Mouse (Mus musculus): Measurements from ENCODE around the gene Nme8. TPM values are rescaled to one million over a fixed set of nuclear protein-coding genes. Genes with fewer than 3 reads are reported as not detected.

Gene Nme8
- polyA plus RNA-seq, 1 experiment from 2014 or later: not detected

DNA sequence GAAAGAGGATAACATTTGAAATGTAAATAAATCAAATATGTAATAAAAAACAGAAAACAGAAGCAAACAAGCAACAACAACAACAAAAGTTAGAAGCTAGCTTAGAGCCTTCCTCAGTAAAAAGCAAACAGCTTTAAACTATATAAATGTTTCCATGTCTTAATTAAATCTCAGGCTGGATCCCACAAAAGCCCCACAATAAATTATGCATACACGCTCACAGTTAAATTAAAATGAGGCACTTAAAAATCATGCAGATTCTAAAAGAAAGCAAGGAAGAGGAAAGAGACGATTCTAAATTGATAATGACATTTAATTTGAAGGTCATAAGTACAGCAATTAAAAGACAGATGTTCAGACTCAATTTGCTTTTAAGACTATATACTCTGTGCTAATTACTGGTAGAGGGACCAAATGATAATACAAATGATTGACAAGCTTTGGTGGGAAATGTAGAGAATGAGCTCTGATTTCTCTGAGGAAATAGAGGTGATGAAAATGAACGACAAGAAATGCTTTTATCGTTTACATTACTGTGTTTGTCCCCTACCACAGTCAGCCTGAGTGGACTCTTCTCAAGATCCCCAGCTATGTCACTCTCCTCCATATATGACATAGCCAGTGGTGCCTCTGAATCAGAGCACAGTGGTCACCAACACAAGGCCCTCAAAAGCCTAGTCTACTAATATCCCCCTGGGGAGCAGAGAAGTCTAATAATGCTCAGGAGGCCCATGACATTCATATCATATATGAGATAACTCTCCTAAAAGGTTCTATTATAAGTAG lies 29.0 kb downstream of the Nme8 start:
- no peaks in the 10 kb centered on the region for H3K4me1 ChIP-seq (ENCODE audit: control insufficient read depth, low read depth, low read length)
- 62% methylated on average over 4 of the region's 4 CpGs for WGBS (ENCODE audit: insufficient replicate concordance)

DNA sequence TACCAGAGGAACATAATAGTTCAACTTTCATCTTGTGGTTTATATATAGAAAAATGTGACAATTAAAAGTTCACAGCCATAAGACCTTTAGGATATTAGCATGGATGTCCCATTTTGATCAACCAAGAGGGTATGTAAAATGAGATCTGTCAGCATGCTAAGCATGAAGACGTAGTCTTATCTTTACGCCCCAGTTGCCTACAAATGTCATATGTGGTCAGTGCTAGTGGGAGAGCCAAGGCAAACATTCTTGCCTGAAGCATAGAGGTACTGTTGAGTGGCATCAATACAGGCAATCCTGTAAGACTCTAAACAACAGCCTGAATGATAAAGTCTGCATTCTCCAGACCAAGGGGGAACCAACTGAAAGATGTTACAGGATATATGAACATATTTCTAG lies 45.2 kb downstream of the Nme8 start:
- peaks cover 7% of the 10 kb centered on the region for H3K4me1 ChIP-seq (ENCODE audit: control insufficient read depth, low read depth, low read length)
- no peak overlapping the region for H3K4me3 ChIP-seq (ENCODE audit: low read depth, low read length)
- no peak overlapping the region for H3K4me2 ChIP-seq (ENCODE audit: low read depth, low read length)
- H3K9ac ChIP-seq (ENCODE audit: low read depth, low read length): no peak overlapping the region
- no peaks in the 10 kb centered on the region for H3K36me3 ChIP-seq (ENCODE audit: control insufficient read depth, insufficient read depth)
- no peaks in the 10 kb centered on the region for H3K27me3 ChIP-seq (ENCODE audit: control insufficient read depth, insufficient read depth, low read depth, low read length)
- no peaks in the 10 kb centered on the region for H3K9me3 ChIP-seq (replicated peaks; ENCODE audit: control insufficient read depth, low read length)
- WGBS (ENCODE audit: insufficient replicate concordance): 39% methylated on average over 2 of the region's 2 CpGs
- no peak overlapping the region for H3K27ac ChIP-seq (ENCODE audit: low read length)
- ATAC-seq (ENCODE audit: low read depth): peak; percentile 64

More for the DNA sequence above, 29.0 kb downstream of the Nme8 start:
- no peak overlapping the region for H3K4me2 ChIP-seq (ENCODE audit: low read depth, low read length)
- no peaks in the 10 kb centered on the region for H3K9me3 ChIP-seq (replicated peaks; ENCODE audit: control insufficient read depth, low read length)
- H3K36me3 ChIP-seq (ENCODE audit: control insufficient read depth, insufficient read depth): no peaks in the 10 kb centered on the region
- no peak overlapping the region for H3K4me3 ChIP-seq (ENCODE audit: low read depth, low read length)
- ATAC-seq (ENCODE audit: low read depth): no peak
- no peak overlapping the region for H3K9ac ChIP-seq (ENCODE audit: low read depth, low read length)
- no peak overlapping the region for H3K27ac ChIP-seq (ENCODE audit: low read length)
- H3K27me3 ChIP-seq (ENCODE audit: control insufficient read depth, insufficient read depth, low read depth, low read length): no peaks in the 10 kb centered on the region

DNA sequence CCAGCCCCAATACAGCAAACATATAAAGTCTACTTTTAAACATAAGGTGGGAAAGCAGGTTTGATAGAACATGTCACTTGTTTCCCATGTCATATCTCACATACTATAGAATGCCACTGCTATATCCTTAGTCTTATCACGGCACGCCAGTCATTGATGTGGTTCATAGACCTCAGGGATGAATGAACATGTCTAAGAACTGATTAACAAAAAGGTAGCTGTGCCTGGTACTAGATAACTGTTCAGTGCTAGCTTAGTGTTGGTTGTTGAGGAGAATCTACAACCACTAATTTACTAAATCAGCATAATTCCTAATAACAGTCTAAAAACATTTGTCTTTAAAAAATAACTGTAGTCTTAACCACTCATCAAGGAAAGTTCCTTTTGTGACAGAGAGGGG lies 47.8 kb downstream of the Nme8 start:
- H3K4me1 ChIP-seq (ENCODE audit: control insufficient read depth, low read depth, low read length): peaks cover 7% of the 10 kb centered on the region
- H3K9ac ChIP-seq (ENCODE audit: low read depth, low read length): no peak overlapping the region
- H3K4me3 ChIP-seq (ENCODE audit: low read depth, low read length): no peak overlapping the region
- ATAC-seq (ENCODE audit: low read depth): peak; percentile 97
- peak overlapping the region; percentile 48; the same call in 1 of the 2 replicates for H3K27ac ChIP-seq (ENCODE audit: low read length)
- no peaks in the 10 kb centered on the region for H3K9me3 ChIP-seq (replicated peaks; ENCODE audit: control insufficient read depth, low read length)
- H3K27me3 ChIP-seq (ENCODE audit: control insufficient read depth, insufficient read depth, low read depth, low read length): no peaks in the 10 kb centered on the region
- H3K4me2 ChIP-seq (ENCODE audit: low read depth, low read length): peak overlapping the region; percentile 30
- no peaks in the 10 kb centered on the region for H3K36me3 ChIP-seq (ENCODE audit: control insufficient read depth, insufficient read depth)
- 28% methylated on average over 2 of the region's 2 CpGs for WGBS (ENCODE audit: insufficient replicate concordance)

DNA sequence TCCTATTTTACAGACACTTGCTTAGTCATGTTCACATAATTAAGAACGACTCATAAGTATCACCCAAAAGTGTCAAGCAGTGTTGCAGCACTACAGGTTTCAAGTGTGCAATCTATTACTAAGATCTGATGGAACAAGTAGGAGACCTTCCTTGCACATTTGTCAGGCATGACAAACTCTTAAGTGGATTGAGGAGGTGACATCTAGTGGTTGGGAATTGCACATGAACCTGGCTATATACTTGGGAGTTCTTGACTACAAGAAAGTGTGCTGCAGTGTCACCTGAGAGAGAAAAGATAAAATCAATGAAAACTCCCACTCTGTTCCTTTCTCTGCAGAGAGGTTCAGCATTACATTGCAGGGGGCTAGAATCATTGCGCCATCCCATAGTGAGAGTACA lies 53.4 kb downstream of the Nme8 start:
- 52% methylated on average over 2 of the region's 2 CpGs for WGBS (ENCODE audit: insufficient replicate concordance)
- no peaks in the 10 kb centered on the region for H3K9me3 ChIP-seq (replicated peaks; ENCODE audit: control insufficient read depth, low read length)

DNA sequence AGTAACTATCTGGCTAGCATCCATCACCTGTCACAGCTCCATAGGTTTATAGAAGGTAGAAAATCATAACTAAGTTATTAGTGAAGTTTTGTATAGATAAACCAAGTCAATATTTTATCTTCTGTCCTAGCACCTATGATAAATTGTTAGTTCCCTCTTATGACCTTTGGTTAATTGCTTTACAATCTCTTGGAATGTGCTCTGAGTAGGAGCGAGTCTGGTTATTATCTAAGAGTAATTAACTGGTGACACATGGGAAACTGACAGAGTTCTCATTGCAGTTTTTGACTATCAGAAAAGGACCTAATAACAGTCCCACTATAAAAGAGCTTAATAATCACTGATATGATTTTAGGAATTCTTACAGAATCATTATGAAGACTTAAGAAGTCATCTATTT lies 54.1 kb downstream of the Nme8 start:
- Histone ChIP-seq H3K9me3 (replicated peaks; ENCODE audit: control insufficient read depth, low read length) (no peaks in the 10 kb centered on the region), H3K4me1 (ENCODE audit: control insufficient read depth, low read depth, low read length) (no peaks in the 10 kb centered on the region; the same call in 1 of the 2 replicates), H3K9ac (ENCODE audit: low read depth, low read length) (no peak overlapping the region), H3K4me2 (ENCODE audit: low read depth, low read length) (no peak overlapping the region), H3K4me3 (ENCODE audit: low read depth, low read length) (no peak overlapping the region), H3K27me3 (ENCODE audit: control insufficient read depth, insufficient read depth, low read depth, low read length) (no peaks in the 10 kb centered on the region; the same call in 1 of the 2 replicates), H3K36me3 (ENCODE audit: control insufficient read depth, insufficient read depth) (no peaks in the 10 kb centered on the region), H3K27ac (ENCODE audit: low read length) (no peak overlapping the region)
- no peak for ATAC-seq (ENCODE audit: low read depth)
- WGBS (ENCODE audit: insufficient replicate concordance): 44% methylated on average over 1 of the region's 1 CpGs

More for the DNA sequence above, 53.4 kb downstream of the Nme8 start:
- no peak overlapping the region for H3K4me3 ChIP-seq (ENCODE audit: low read depth, low read length)
- H3K27me3 ChIP-seq (ENCODE audit: control insufficient read depth, insufficient read depth, low read depth, low read length): no peaks in the 10 kb centered on the region; the same call in 1 of the 2 replicates
- ATAC-seq (ENCODE audit: low read depth): no peak
- H3K4me2 ChIP-seq (ENCODE audit: low read depth, low read length): no peak overlapping the region
- no peaks in the 10 kb centered on the region for H3K36me3 ChIP-seq (ENCODE audit: control insufficient read depth, insufficient read depth)
- H3K4me1 ChIP-seq (ENCODE audit: control insufficient read depth, low read depth, low read length): peaks cover 3% of the 10 kb centered on the region
- no peak overlapping the region for H3K9ac ChIP-seq (ENCODE audit: low read depth, low read length)
- no peak overlapping the region for H3K27ac ChIP-seq (ENCODE audit: low read length)

DNA sequence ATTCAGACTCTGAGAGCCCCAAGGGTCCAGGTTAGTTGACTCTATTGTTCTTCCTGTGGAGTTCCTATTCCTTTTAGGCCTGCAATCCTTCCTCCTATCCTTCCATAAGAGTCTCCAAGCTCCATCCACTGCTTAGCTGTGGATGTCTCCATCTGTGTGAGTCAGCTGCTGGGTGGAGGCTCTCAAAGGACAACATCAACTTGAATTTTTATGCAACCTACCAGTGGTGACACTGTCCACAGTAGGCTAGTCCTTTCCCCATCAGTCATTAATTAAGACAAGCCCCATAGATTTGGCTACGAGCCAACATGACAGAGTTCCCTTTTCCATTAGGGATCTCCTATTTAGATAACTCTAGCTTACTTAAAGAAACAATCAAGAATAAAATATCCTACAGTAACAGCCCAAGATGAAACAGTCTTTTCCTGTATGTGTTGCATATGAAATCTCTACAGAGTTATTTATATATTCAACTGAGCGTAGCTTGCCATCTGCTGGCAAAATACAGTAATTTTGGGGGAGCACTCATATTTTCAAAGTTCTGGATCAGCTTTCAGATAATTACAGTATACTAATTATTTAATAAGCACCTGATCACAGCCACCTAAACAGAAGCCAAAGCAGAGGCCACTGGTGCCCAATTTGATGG lies 57.3 kb downstream of the Nme8 start:
- Histone ChIP-seq H3K27me3 (ENCODE audit: control insufficient read depth, insufficient read depth, low read depth, low read length) (no peaks in the 10 kb centered on the region; the same call in 1 of the 2 replicates), H3K4me3 (ENCODE audit: low read depth, low read length) (no peak overlapping the region), H3K9ac (ENCODE audit: low read depth, low read length) (no peak overlapping the region), H3K4me2 (ENCODE audit: low read depth, low read length) (no peak overlapping the region), H3K27ac (ENCODE audit: low read length) (no peak overlapping the region), H3K36me3 (ENCODE audit: control insufficient read depth, insufficient read depth) (no peaks in the 10 kb centered on the region), H3K4me1 (ENCODE audit: control insufficient read depth, low read depth, low read length) (no peaks in the 10 kb centered on the region), H3K9me3 (replicated peaks; ENCODE audit: control insufficient read depth, low read length) (no peaks in the 10 kb centered on the region)
- no peak for ATAC-seq (ENCODE audit: low read depth)
- 69% methylated on average over 2 of the region's 2 CpGs for WGBS (ENCODE audit: insufficient replicate concordance)

DNA sequence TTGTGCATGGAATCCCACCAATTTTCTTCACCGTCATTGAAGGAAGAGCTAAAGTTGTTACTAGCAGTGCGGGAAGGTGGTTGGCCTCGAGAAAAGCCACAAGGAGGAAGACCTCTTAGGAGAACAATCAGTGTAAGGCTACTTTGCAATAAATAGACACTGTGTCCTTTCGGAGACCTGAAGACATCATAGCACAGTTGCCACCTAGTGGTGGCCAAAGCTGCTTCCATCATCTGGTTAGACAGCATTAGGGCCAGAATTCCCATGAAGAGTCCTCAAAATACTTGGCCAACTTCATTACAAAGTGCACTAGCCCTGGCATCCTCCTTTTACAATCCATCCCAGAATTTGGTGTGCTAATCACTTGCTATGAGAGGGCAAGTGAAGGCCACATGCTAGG lies 61.5 kb downstream of the Nme8 start:
- H3K4me3 ChIP-seq (ENCODE audit: low read depth, low read length): no peak overlapping the region
- no peak overlapping the region for H3K9ac ChIP-seq (ENCODE audit: low read depth, low read length)
- H3K4me1 ChIP-seq (ENCODE audit: control insufficient read depth, low read depth, low read length): no peaks in the 10 kb centered on the region
- no peaks in the 10 kb centered on the region for H3K36me3 ChIP-seq (ENCODE audit: control insufficient read depth, insufficient read depth)
- no peaks in the 10 kb centered on the region for H3K9me3 ChIP-seq (replicated peaks; ENCODE audit: control insufficient read depth, low read length)
- H3K27ac ChIP-seq (ENCODE audit: low read length): no peak overlapping the region
- no peaks in the 10 kb centered on the region for H3K27me3 ChIP-seq (ENCODE audit: control insufficient read depth, insufficient read depth, low read depth, low read length)
- H3K4me2 ChIP-seq (ENCODE audit: low read depth, low read length): no peak overlapping the region
- 30% methylated on average over 4 of the region's 4 CpGs for WGBS (ENCODE audit: insufficient replicate concordance)
- ATAC-seq (ENCODE audit: low read depth): 0 out of 2 replicates have a peak, but pooled peaks have one; percentile 27

DNA sequence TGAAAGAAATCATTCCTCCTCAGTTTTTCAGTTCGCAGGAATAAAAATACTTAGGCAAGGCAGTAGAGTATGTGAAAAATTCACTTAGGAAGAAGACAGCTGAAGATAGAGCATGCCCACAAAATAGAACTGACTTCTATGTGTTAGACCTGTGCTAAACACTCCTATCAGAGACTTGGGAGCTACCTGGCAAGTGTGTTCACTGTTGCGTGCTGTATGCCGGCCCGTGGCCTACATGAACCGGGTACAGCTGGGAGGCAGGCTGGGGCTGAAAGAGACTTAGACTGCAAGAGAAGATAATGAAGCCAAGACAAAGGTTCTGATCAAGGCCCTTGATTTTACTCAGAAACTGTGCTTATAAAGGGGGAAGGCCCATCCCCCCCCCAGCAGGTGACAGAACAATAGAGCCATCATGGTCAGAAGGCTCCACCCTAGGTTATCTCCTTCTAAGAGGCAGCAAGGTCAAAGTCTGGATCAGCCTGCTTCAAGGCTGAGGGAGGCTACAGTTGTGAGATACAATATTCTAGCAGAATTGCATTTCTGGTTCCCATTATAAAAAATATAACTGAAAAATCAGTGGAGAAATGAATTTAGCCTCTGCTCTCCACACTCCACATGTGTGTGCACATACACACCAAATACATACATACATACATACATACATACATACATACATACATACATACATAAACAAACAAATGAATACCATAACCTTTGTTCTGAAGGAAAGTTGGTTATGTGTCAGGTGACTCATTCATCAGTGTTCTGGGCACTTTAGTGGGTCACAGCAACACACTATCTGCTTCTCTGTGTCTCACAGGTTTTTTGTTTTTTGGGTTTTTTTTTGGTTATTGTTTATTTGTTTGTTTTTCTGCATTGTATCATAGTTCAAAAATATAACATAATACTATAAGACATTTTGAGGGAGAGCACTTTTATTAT lies 66.6 kb downstream of the Nme8 start:
- 65% methylated on average over 5 of the region's 5 CpGs for WGBS (ENCODE audit: insufficient replicate concordance)
- no peaks in the 10 kb centered on the region for H3K36me3 ChIP-seq (ENCODE audit: control insufficient read depth, insufficient read depth)
- no peak overlapping the region for H3K4me3 ChIP-seq (ENCODE audit: low read depth, low read length)
- no peaks in the 10 kb centered on the region for H3K9me3 ChIP-seq (replicated peaks; ENCODE audit: control insufficient read depth, low read length)
- H3K27ac ChIP-seq (ENCODE audit: low read length): no peak overlapping the region
- H3K4me2 ChIP-seq (ENCODE audit: low read depth, low read length): no peak overlapping the region
- no peak for ATAC-seq (ENCODE audit: low read depth)
- H3K9ac ChIP-seq (ENCODE audit: low read depth, low read length): no peak overlapping the region
- H3K27me3 ChIP-seq (ENCODE audit: control insufficient read depth, insufficient read depth, low read depth, low read length): no peaks in the 10 kb centered on the region
- H3K4me1 ChIP-seq (ENCODE audit: control insufficient read depth, low read depth, low read length): peaks cover 6% of the 10 kb centered on the region; the same call in 1 of the 2 replicates

Measured in liver, embryonic 16.5 days (tissue).